Mouse (Mus musculus): ENCODE measurements around the gene Pdgfc.
"Not testable (repeated sequence)": the region's sequence is repeated elsewhere in the genome, so short reads cannot be mapped to it uniquely, and the experiment has no call there.

Gene Pdgfc

DNA sequence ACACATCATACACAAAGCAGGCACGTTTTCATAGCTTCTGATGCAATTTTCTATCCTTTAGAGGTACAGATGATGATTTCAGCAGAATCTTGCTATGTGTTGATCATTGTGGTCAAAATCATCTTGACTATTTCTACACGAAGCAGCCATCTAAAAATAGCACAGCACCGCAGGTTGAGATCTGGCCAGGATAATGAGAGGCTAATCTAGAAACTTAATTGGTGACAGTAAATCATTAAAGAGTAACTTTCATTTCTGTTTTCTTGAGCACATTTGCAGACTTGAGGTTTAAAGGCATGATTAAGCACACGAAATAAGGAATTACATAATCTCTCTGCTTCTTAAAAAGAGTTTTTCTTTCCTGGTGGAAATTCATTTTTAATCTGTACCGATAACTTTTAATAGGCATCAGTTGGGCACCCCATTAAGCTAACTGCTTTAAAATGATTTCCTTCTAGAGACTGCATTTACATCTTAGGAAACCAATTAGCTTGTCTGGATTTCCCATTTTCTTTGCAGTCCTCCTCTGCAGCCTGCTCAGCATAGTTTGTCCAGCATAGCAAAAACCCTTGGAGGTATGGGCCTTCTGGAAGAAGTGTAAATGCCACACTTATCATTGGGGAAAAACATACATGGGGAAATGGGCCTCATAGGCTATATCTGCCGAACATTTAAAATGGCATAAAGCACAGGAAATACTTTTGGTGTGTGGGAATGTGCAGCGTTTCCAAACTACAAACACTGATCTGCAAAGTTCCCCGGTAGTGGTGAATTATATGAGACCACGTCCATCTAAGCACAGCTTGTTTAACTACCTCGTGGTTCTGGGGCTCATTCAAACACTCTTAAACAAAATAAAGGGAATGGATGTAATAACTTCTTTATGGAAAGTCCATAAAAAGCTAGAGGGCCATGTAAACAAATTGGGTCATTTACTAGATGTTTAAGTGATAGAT is 10.7 kb downstream of the Pdgfc start:
- DNase-seq = no peak

DNA sequence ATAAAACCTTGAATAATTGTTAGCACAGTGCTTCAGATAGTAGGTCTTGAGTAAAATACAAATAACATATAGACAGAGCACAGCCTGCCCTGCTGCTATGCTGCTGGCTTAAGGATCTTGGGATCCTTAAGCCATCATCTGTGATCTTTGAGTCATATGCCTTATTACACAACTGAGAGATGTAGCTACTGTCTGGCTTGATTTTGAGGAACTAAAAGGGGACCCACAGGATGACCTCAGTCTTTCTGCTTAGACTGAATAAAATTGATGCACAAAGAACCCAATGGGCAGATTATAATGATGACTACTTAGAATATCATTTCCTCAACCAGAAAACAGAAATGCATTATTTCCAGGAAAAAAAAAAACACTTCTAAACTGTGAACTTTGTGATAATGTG is 15.3 kb downstream of the Pdgfc start:
- DNase-seq = no peak

DNA sequence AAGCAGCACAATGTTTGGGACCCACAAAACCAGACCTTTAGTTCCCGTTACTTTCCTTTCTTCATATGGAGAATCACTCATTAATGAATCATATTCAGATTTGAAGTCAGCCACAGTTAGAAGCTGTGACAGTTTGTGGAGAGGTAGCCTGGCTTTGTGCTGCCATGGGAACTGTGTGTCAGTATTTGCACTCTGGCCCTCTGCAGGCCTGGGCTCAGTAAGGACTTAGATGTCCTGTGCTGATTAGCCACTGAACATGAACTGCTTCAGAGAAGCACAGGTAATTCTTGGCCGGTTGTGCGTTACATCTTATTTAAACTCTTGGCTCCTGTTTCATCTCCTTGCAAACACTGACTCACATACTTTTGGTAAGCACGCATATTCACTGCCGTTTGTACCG is 16.2 kb downstream of the Pdgfc start:
- no peak for DNase-seq

DNA sequence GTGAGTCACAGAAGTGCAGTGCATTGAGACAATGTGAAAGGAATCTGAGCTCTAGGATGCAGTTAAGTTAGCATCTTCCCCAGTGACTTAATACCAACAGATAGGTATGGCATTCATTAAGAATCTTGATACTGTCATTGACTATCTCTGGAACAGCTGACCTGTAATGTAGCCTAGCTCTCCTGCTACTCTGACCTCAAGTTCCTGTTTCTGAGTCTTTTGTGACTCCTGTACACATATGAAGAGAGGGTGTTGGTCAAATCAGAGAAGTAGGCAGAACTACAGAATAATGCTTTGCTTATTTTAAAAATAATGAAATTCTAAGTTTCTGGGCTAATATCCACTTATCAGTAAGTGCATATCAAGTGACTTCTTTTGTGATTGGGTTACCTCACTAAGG is 17.9 kb downstream of the Pdgfc start:
- DNase-seq = no peak

DNA sequence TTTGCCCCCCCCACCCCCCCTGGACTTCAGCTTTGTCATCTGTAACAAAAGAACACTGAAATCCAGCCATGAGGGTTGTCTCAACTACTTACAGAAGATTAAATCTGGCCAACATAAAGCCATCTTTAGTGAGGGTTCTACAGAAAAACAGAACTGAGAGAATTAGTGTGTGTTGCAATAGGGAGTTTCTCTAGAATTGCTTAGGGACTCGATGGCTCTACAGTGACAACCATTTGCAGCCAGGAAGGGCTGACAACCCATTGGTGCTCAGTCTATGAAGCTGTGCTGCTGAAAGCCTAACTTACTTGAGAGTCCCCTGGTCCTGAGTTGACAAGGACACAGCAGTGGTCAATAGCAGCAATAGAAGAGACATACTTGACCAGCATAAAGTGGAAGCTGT is 21.5 kb downstream of the Pdgfc start:
- no peak for DNase-seq

DNA sequence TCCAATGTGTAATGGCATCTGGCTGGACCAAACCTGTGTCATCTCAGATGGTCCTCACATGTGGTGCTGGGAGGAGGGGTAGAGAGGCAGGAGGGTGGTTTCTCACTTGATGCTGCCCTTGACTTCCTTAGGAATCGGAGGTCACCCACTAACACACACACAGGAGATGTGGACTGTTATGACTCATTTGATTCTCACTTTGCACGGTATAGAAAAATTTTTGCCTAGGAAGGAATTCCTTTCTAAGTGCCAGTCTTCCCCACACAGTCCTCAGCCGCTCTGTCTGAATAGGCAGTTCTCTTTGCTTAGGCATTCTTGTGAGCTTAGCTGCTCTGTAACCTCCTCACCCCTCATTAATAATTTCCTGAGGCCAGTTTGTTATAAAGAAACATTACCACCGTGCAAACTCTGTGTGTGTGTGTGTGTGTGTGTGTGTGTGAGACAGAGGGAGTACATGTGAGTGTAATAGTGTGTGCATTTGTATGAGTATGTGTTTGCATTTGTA is 22.4 kb downstream of the Pdgfc start:
- DNase-seq = no peak

DNA sequence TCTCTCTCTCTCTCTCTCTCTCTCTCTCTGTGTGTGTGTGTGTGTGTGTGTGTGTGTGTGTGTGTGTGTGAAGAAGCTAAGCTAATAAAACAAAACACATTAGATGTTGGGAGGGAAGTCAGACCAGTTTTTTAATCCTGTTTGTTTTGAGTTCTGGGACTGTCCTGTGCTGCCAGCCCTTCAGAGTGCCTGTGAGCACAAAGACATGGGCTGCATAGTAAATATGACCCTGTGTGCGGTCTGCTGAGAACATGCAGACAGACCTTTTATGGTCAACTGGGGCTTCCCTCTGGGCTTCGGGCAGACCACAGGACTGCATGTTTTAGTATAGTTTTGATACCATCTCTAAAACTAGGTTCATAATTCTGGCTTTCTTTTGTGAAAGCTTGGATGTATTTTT is 32.3 kb downstream of the Pdgfc start:
- no peak for DNase-seq

DNA sequence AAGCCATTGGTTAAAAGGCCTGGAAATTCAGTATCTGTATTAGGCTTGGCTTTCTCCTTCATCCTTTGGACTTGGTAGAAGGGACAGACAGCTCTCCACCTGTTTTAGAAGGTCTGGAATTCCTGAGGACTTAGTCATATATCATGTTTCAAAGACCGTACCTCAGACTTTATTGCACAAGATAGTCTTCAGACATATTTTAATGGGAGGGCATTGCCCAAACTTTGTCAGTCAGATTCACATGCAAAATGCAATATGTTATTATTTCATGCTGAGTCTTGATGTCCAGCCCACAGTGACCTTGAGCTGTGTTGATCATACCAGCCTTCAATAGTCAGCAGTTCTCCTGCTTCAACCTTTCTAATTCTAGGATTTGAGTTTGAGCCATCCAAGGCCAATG is 64.9 kb downstream of the Pdgfc start:
- no peak for DNase-seq

DNA sequence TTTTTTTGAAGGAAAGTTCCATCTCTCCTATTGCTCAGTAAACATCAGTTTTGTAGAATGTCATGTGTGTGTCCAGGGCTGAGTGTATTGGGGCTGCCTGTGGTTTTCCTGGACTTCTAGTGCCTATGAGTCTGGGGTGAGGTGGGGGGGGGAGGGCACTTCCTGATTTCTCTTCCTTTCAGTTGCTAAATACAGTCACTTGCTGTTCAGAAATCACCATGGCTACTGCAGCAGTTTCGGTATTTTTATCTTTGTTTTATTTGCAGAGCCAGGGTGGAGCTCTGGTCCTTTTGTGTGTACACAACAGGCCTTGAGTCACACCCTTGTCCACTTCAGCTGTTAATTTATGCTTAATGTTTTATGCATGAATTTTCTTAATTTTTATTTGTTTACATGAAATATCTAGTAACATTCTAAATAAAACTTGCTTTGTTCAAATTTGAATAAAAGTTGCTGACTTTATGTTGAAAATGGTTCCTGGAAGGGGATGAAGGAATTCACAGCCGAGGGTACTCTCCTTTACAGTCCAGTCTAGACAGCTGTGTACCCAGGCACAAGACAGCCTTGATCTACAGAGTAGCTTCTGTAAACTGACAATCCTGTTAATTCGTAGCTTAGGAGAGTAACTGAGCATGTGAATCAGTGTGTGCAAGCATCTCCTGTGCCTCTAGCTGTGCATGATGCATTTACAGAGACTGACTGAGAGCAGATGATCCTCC is 66.1 kb downstream of the Pdgfc start:
- DNase-seq = no peak

DNA sequence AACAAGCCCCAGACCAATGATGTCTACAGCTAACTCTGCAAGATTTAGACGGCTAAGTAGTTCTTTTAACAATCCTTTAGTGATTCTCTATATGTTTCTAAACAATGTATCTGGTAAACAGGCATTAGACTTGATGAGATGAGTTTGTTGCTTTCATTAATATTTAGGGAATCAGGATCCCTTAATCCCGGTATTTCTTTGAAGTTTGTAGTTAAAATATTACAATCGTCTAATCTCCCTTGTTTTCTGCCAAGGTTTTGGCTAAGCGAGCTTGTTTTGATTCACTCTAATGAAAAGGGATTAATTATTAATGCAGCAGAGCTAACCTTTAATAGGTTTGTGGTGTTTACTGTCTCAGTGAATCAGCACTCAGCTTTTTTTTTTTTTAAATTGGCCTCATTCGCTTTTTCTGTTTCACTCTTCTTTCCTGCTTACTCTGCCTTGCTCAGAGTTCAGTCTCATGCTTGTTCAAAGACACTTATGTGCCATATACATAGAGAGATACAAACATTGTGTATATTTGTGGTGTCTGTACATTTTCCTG is 66.7 kb downstream of the Pdgfc start:
- no peak for DNase-seq

DNA sequence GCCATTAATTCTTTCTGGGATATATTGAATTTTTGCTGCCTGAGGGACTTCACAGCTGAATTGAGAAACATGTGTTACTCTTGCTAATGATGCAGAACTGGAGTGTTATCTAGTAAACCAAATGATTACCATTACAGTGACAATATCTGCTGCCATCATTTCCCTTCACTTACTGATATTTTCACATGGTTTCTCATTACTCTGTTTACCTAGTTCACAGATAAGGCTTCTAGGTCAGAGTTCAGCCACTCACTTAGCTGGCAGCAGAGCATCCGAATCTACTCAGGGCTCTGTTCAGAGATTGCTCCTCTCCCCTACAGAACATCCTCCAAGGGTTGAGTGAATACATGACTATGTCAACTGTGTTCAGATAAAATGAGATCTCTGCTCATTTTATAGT is 71.3 kb downstream of the Pdgfc start:
- no peak for DNase-seq

DNA sequence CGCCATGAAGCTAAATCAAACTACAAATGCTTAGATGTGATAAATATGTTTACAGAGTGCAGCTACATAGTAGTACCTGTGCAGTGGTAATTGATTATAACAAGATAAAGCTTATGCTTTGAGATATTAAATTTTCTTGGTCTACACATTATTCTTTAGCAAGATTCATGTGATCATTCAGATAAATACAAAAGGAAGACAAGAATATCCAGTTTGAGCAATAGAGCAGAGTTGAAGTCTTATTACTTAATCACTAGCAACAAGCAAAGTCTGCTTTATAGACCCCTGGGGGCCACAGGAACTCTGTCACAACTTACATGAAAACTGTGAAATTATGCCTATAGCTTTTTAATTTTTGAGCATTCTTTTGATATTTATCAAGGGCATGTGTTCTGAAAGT is 74.8 kb downstream of the Pdgfc start:
- no peak for DNase-seq

DNA sequence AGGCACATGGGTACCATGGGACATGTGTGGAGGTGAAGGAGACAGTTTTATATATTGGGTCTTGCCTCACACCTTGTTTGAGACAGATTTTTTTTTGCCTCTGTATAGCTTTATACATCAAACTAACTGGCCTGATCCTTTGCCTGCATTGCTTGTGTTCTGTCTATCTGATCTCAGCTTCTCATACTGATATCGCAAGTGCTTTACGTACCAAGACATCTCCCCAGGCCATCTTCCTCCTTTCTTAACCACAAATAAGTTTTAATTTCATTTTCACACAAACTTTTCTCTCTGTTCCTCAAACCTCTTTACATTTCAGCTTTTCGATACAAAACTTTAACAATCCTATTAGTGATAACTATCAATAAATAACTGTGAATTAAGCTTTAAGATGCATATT is 76.7 kb downstream of the Pdgfc start:
- no peak for DNase-seq

DNA sequence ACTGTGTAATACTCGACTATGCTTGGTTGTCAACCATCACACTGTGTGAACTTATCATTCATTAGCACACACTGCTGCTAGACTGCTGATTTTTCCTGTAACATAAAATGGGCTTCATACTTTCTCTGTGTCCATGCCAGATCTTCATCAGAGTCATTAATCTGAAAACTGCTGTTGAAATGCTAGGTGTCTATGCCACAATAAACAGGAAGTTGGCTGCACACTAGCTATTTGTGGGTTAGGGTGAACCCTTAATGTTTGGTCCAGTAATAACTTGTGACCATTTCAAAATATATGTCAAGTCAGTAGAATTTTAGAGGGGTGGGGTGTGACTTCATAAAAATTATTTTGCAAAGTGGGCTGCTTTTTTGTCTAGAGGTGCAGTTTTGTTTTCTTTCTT is 84.4 kb downstream of the Pdgfc start:
- no peak for DNase-seq

DNA sequence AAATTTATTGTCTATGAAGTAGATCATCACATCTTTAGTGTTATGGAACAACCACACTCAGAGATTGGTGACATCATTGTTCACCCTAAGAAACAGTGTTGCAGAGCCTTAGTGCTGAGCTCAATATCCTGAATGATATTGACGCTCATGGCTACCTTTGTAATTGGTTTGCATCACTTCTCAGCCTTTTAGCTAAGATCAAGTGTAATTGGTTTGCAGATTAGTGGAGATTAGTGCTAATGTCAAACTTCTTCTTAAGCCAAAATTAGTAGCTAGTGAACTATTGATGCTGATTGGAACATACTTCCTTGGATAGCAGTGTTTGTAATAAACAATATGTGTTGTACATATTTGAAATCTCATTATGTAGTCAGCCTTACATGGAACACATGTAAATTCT is 85.5 kb downstream of the Pdgfc start:
- no peak for DNase-seq

DNA sequence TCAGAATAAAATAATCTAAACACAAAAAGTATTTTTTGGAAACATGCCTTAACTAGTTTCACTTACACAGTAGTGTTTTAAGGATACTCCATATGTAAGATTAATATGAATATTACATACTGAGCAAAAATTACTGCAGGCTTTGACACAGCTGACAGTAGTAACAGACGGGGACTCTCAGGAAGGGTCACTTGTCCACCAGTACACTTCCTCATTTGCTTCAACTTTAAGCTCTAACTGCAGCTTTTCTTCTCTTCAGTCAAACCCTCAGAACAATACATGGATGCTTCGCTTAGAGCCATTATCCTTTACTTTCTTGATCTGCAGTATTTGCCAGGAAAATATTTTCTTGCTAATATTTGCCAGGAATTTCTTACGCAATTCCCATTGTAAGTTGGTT is 87.2 kb downstream of the Pdgfc start:
- no peak for DNase-seq

DNA sequence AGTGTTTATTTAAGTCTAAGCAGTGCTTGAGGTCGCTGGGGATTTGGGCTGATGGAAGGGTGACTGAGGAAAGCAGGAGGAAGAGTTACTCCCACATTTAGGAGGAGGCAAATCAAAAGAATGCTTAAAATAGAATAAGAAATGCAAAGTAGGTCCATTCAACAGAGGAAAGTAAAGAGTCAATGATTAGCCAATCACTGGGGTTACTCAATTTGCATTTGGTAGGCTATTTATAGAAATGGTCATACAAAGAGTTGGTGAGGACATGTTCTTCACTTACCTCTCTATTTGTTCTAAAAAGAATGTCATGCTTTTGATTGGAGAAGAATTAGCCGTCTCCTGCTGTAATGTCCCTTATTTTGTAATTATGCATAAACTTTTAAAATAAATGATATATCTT is 90.8 kb downstream of the Pdgfc start:
- no peak for DNase-seq

DNA sequence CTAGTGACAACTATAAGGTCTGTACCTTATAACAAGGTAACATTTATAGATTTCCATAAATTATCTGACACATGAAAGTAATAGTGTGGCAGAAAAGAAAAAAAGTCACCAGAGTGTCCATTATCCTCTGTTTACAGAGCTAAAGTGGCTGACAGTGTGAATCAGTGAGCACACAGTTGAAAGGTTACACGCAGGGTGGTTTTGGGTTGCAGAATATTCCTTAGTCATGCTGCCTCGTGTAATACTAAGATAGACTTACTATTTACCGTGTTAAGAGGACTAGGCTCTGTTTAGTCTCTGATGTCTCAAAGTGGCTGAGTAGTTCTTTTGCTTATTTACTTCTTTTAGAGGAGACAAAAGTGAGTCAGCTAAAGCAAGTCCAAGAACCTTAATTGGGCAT is 100.8 kb downstream of the Pdgfc start:
- no peak for DNase-seq

DNA sequence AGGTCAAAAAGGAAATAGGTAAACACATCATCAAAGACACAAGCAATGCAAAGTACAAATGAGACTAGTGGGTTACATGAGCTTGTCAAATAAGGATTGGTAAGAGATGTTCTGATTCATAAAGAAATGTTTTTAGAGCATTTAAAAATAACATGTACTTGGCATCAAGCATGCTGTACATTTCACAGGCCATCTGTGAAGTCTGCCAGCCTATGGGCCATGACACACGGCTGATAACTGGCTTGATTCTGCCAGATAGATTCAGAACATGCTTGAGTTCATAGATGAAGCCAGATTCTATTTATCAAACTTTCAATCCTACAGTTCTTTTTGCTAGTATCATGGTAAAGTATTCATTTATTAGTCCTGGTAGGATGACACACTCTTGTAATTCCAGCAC is 101.8 kb downstream of the Pdgfc start:
- DNase-seq = not testable (repeated sequence)

DNA sequence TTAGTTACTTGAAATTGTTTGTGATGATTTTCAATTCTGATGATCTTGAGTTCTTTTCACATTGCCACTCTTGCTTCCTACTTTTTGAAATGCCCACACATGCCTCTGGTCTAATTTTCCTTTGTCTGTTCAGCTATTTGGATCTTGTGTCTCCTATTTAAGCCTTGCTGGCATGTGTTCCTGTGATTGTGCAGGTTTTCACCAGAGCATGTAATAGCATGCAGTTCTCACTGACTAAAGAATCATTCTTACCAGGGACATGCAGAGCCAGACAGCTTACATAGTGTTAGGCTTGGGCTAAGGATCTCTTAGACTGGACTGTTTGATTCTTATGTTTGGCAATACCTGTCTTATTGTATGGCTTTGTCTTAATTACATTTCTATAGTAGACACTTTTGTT is 107.5 kb downstream of the Pdgfc start:
- no peak for DNase-seq

DNA sequence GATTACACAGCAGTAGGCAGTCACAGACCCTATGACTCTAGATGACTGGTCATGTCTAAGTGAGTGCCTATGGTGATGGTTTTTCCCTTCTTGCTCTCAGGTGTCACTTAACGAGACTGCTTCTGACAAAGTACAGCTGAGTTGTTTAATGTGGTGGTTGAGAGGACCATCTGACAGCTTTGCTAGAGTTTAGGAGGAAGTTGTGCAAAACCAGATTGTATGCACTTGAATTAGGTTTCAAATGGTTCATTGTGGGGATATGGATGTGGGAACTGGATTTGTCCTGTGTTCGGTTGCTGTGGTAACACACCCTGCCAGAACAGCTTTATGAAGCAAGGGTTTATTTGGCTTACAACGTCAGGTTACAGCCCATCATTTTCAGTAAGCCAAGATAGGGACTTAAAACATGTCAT is 112.9 kb downstream of the Pdgfc start:
- no peak for DNase-seq

DNA sequence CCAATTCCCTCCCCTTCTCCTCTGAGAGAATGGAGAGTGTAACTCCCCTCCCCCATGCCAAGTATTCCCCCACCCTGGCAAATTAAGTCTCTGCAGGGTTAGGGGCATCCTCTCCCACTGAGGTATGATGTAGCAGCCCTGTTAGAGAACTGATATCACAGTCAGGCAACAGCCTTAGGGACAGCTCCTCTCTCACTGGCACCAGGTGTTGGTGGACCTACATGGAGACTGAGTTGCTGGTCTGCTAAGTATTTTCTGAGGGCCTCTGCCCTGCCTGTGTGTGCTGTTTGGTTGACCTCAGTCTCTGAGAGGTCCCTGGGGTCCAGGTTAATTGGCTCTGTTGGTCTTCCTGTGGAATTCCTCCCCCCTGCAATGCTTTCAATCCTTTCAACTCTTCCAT is 114.0 kb downstream of the Pdgfc start:
- no peak for DNase-seq

DNA sequence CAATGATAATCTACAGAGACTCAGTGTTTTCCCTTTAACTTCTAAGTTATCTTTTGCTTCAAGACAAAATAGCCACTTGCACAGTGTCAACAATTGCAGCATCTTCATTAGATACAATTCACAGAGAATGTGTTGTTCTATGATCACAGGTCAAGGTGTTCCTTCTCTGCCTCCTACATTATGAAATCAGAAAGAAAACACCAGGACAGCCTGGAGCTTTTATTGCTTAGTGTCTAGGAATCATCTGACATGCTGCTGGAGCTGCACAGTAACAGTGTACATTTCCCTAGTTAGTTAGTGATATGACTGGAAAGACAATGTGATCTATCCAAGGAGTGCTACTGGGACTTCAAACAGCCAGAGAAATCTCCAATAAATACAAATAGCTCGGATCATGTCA is 118.2 kb downstream of the Pdgfc start:
- no peak for DNase-seq

Measured in cerebellum, adult 11-12 months (tissue).